Mouse (Mus musculus) myocyte (in vitro differentiated cells): ENCODE measurements around the gene Trim7. TPM values are rescaled to one million over a fixed set of nuclear protein-coding genes. Genes with fewer than 3 reads are reported as not detected.
"Not testable (repeated sequence)": the region's sequence is repeated elsewhere in the genome, so short reads cannot be mapped to it uniquely, and the experiment has no call there.

ENCODE experiments used
- H3K27me3 ChIP-seq: one replicate; pipeline ENCODE4 v1.6.1; 2011; ENCODE audit not compliant: control insufficient read depth, insufficient read depth, insufficient read length
- H3K36me3 ChIP-seq: one replicate; pipeline ENCODE4 v1.6.1; 2011; ENCODE audit not compliant: control insufficient read depth, insufficient read depth
- H3K4me2 ChIP-seq: one replicate; pipeline ENCODE4 v1.6.1; 2011; ENCODE audit warnings: low read depth, control low read depth
- H3K4me3 ChIP-seq: one replicate; pipeline ENCODE4 v1.5.1; 2011; ENCODE audit warnings: mild to moderate bottlenecking, control low read depth, moderate library complexity
- H3K79me2 ChIP-seq: one replicate; pipeline ENCODE4 v1.6.1; 2011; ENCODE audit not compliant: control insufficient read depth, insufficient read depth
- H3ac ChIP-seq: one replicate; pipeline ENCODE4 v1.6.1; 2011; ENCODE audit not compliant: control insufficient read depth, insufficient read length
- CEBPB ChIP-seq: IDR thresholded peaks from 2 replicates; pipeline ENCODE4 v1.6.1; 2011; ENCODE audit warnings: mild to moderate bottlenecking, moderate library complexity; ENCODE audit not compliant: poor library complexity, insufficient read depth, severe bottlenecking
- E2F4 ChIP-seq: IDR thresholded peaks from one replicate; pipeline ENCODE4 v1.6.1; 2011; ENCODE audit warnings: mild to moderate bottlenecking, control low read depth, moderate library complexity; ENCODE audit not compliant: insufficient read depth
- MAX ChIP-seq: IDR thresholded peaks from one replicate; pipeline ENCODE4 v1.6.1; 2011; ENCODE audit warnings: low read depth, mild to moderate bottlenecking, control low read depth
- MYOD1 ChIP-seq, 3 experiments: IDR thresholded peaks; one replicate each; pipeline ENCODE4 v1.6.1; 2011; ENCODE audit warnings: control low read depth in 2 of 3, low read depth in 2 of 3, mild to moderate bottlenecking in 2 of 3, moderate library complexity in 1 of 3; ENCODE audit not compliant: insufficient read length in 2 of 3, control insufficient read depth in 1 of 3
- MYOG ChIP-seq, 3 experiments: IDR thresholded peaks; one replicate each; pipeline ENCODE4 v1.6.1; 2011; ENCODE audit warnings: control low read depth in 2 of 3, low read depth in 2 of 3, mild to moderate bottlenecking in 2 of 3; ENCODE audit not compliant: insufficient read length in 2 of 3, control insufficient read depth in 1 of 3, insufficient read depth in 1 of 3
- POLR2A ChIP-seq: IDR thresholded peaks from one replicate; pipeline ENCODE4 v1.6.1; 2011; ENCODE audit warnings: low read depth, mild to moderate bottlenecking, control low read depth, moderate library complexity; ENCODE audit not compliant: insufficient read length
- POLR2AphosphoS2 ChIP-seq: IDR thresholded peaks from one replicate; pipeline ENCODE4 v1.6.1; 2011; ENCODE audit warnings: low read depth, control low read depth; ENCODE audit not compliant: insufficient read length
- REST ChIP-seq: IDR thresholded peaks from one replicate; pipeline ENCODE4 v1.6.1; 2011; ENCODE audit warnings: mild to moderate bottlenecking, control low read depth, moderate library complexity; ENCODE audit not compliant: insufficient read depth, insufficient read length
- SRF ChIP-seq: IDR thresholded peaks from one replicate; pipeline ENCODE4 v1.6.1; 2011; ENCODE audit warnings: low read depth; ENCODE audit not compliant: control insufficient read depth, insufficient read length
- TCF12 ChIP-seq: IDR thresholded peaks from one replicate; pipeline ENCODE4 v1.6.1; 2011; ENCODE audit warnings: mild to moderate bottlenecking, control low read depth; ENCODE audit not compliant: poor library complexity, insufficient read depth, severe bottlenecking
- TCF3 ChIP-seq: IDR thresholded peaks from one replicate; pipeline ENCODE4 v1.6.1; 2011; ENCODE audit warnings: low read depth, control low read depth; ENCODE audit not compliant: insufficient read length
- USF1 ChIP-seq: IDR thresholded peaks from one replicate; pipeline ENCODE4 v1.6.1; 2011; ENCODE audit warnings: low read depth, mild to moderate bottlenecking, control low read depth, moderate library complexity
- polyA plus RNA-seq: library from polyadenylated mRNA; unstranded; fragments of >200 nt; fragmentation: generic; extraction: Trizol; gene quantifications from one replicate; pipeline ENCODE4 v1.2.1, GENCODE M21; 2012; ENCODE audit warnings: missing spikeins

Trim7 gene
- polyA plus RNA-seq, 1 experiment: 5.4 TPM

GRCm38 (mm10) chr11:48876680-48877079 is 50.7 kb downstream of the Trim7 start:
- H3K36me3 ChIP-seq: no peaks in the 10 kb centered on the region
- H3ac ChIP-seq: no peak overlapping the region
- H3K79me2 ChIP-seq: no peaks in the 10 kb centered on the region
- no peak for TF ChIP-seq SRF
- TF ChIP-seq POLR2AphosphoS2: no peak
- no peak for TF ChIP-seq USF1
- TF ChIP-seq MYOG (IDR thresholded peaks at IDR 0.05; ENCODE audit: control insufficient read depth in 1 of 3, insufficient read depth in 1 of 3, insufficient read length in 2 of 3, low read depth in 2 of 3): no peak
- TF ChIP-seq CEBPB: no peak
- TF ChIP-seq REST: no peak
- TF ChIP-seq MAX: no peak
- TF ChIP-seq E2F4: no peak
- TF ChIP-seq MYOD1 (IDR thresholded peaks at IDR 0.05; ENCODE audit: control insufficient read depth in 1 of 3, insufficient read length in 2 of 3, low read depth in 2 of 3): no peak
- TF ChIP-seq POLR2A: no peak
- TF ChIP-seq TCF12: no peak
- TF ChIP-seq TCF3: no peak
- no peak overlapping the region for H3K4me3 ChIP-seq
- no peak overlapping the region for H3K4me2 ChIP-seq
- H3K27me3 ChIP-seq: no peaks in the 10 kb centered on the region

DNA sequence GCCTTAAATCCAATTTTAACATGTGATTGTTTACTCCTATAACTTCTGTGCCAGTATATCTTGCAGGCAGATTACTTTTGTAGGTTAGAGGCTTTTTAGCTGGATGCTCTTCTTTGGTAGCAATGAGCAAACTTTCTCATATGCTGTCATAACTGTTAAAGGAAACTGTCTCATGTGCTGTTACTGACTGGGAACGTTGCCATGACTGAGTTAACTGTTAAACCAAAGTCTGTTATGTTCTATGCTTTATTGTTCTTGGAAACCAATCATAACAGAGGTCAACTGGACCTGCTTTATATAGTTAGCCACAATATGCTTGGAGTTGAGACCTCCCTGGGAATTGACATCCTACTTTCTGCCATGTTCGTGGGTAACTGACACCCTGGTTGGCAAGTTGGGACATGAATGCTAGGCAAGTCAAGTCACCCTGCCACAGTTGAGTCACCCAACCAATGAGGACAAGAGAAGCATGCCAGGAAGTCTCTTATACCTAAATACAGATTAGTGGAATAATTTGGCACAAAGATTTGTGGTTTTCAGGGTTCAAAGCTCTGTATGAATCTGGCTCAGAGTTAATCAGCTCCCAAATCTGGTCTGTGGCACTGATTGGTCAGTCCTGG is 73.0 kb downstream of the Trim7 start:
- no peak for TF ChIP-seq TCF12
- TF ChIP-seq POLR2A: no peak
- no peak for TF ChIP-seq REST
- no peak for TF ChIP-seq USF1
- no peak for TF ChIP-seq CEBPB
- Histone ChIP-seq H3K4me3 (no peak overlapping the region), H3ac (no peak overlapping the region)

DNA sequence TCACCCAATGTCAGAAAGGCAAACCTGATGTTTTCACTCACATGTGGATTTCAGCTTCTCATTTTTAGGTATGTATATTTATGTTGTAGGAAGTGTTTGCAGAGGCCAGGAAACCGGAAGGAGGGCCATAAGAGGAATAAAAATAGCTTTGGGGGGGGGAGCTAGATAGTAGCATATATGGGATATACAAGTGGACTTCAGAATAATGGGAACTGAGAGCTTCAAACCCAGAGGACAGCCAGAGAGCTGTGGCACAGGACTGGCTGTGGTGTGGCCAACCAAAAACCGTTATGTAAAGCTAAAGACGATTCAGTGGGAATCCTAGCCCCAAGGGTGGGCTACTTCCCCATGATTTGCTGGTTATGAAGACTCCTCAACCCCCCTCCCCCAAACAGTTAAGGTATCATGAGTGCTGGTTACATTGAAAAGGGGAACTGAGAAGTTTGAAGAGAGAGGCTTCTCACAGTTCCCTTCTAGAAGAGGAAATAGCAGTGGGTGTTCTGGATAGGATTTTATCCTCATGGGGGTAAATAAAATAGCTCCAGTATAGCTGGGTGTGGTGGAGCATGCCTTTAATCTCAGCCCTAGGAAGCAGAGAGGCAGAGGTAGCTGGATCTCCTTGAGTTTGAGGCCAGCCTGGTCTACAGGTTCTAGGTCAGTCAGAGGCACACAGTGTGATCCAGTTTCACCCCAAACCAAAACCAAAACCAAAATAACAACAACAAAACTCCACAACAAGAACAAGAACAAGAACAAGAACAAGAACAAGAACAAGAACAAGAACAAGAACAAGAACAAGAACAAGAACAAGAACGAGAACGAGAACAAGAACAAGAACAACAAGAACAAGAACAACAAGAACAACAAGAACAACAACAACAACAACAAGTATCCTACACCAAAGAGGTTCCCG is 75.0 kb downstream of the Trim7 start:
- H3K4me2 ChIP-seq, H3K79me2 ChIP-seq, H3K27me3 ChIP-seq, H3K4me3 ChIP-seq, H3ac ChIP-seq, H3K36me3 ChIP-seq: not testable (repeated sequence)

More for the DNA sequence above, 73.0 kb downstream of the Trim7 start:
- Histone ChIP-seq H3K4me2 (peak overlapping the region; percentile 0), H3K36me3 (no peaks in the 10 kb centered on the region), H3K79me2 (no peaks in the 10 kb centered on the region), H3K27me3 (no peaks in the 10 kb centered on the region)

GRCm38 (mm10) chr11:48901567-48901930 is 75.6 kb downstream of the Trim7 start:
- H3K4me3 ChIP-seq, H3K27me3 ChIP-seq, H3K79me2 ChIP-seq, H3ac ChIP-seq, H3K4me2 ChIP-seq, H3K36me3 ChIP-seq: not testable (repeated sequence)

Other genes with a start within 250 kb of the Trim7 start
- 2,993 TPM for gene Rack1, start 25.8 kb upstream of the Trim7 start, polyA plus RNA-seq
- 31.3 TPM for gene Trim41, start 8.8 kb upstream of the Trim7 start, polyA plus RNA-seq
- 13.2 TPM for gene Gm12184, start 515 bp downstream of the Trim7 start, polyA plus RNA-seq
- 6.9 TPM for gene Irgm1, start 45.5 kb downstream of the Trim7 start, polyA plus RNA-seq
- not detected for gene Gm5431, start 76.1 kb downstream of the Trim7 start, polyA plus RNA-seq
- gene Psme2b, start 120.0 kb downstream of the Trim7 start, polyA plus RNA-seq: 11.3 TPM
- 0.05 TPM for gene Olfr56, start 152.7 kb downstream of the Trim7 start, polyA plus RNA-seq
- gene 9930111J21Rik1, start 153.3 kb downstream of the Trim7 start, polyA plus RNA-seq: 1.1 TPM
- gene Gm12185, start 166.1 kb downstream of the Trim7 start, polyA plus RNA-seq: 0.10 TPM
- 0.04 TPM for gene Tgtp1, start 168.0 kb downstream of the Trim7 start, polyA plus RNA-seq
- gene 9930111J21Rik2, start 225.1 kb downstream of the Trim7 start, polyA plus RNA-seq: 1.4 TPM
- gene Tgtp2, start 238.1 kb downstream of the Trim7 start, polyA plus RNA-seq: 0.16 TPM